Mouse (Mus musculus) MEL (cell line): ENCODE measurements around the gene Myo18a.

ENCODE experiments used
- BHLHE40 ChIP-seq: IDR thresholded peaks from 2 replicates; pipeline ENCODE4 v1.6.1; 2012; ENCODE audit warnings: low read depth, mild to moderate bottlenecking, inconsistent platforms, low read length, improper control_type of control experiment, borderline replicate concordance
- CTCF ChIP-seq, 3 experiments: IDR thresholded peaks in 2 of 3; conservative IDR thresholded peaks in 1 of 3; 2 replicates each; pipeline ENCODE4 v1.5.1; 2011 to 2012; ENCODE audit warnings: low read length in 3 of 3, low read depth in 2 of 3, mild to moderate bottlenecking in 2 of 3, improper control_type of control experiment in 1 of 3, inconsistent platforms in 1 of 3, mixed read lengths in 1 of 3, moderate library complexity in 1 of 3; ENCODE audit not compliant: control insufficient read depth in 1 of 3, insufficient read depth in 1 of 3, poor library complexity in 1 of 3, severe bottlenecking in 1 of 3
- E2F4 ChIP-seq: IDR thresholded peaks from 2 replicates; pipeline ENCODE4 v1.6.1; 2011; ENCODE audit warnings: low read depth, low read length, improper control_type of control experiment, borderline replicate concordance
- EP300 ChIP-seq, 2 experiments: IDR thresholded peaks; 2 replicates each; pipeline ENCODE4 v1.6.1; 2011; ENCODE audit warnings: improper control_type of control experiment in 2 of 2, low read length in 2 of 2, low read depth in 1 of 2, mild to moderate bottlenecking in 1 of 2
- HCFC1 ChIP-seq: IDR thresholded peaks from 2 replicates; pipeline ENCODE4 v1.6.1; 2012; ENCODE audit warnings: low read depth, mild to moderate bottlenecking, inconsistent platforms, low read length, improper control_type of control experiment, moderate library complexity
- JUND ChIP-seq: IDR thresholded peaks from 2 replicates; pipeline ENCODE4 v1.6.1; 2011; ENCODE audit warnings: low read depth, mild to moderate bottlenecking, improper control_type of control experiment, low read length
- MAX ChIP-seq: IDR thresholded peaks from 2 replicates; pipeline ENCODE4 v1.6.1; 2011; ENCODE audit warnings: low read length, improper control_type of control experiment
- MEF2A ChIP-seq: IDR thresholded peaks from 2 replicates; pipeline ENCODE4 v1.6.1; 2014; ENCODE audit warnings: low read depth, mild to moderate bottlenecking, inconsistent platforms, low read length, improper control_type of control experiment; ENCODE audit not compliant: poor library complexity, insufficient replicate concordance, severe bottlenecking; ENCODE audit errors: extremely low read depth
- POLR2AphosphoS2 ChIP-seq: IDR thresholded peaks from 2 replicates; pipeline ENCODE4 v1.6.1; 2011; ENCODE audit warnings: low read length, improper control_type of control experiment
- RCOR1 ChIP-seq: IDR thresholded peaks from 2 replicates; pipeline ENCODE4 v1.6.1; 2012; ENCODE audit warnings: low read depth, mild to moderate bottlenecking, inconsistent platforms, low read length, improper control_type of control experiment
- TCF12 ChIP-seq: IDR thresholded peaks from 2 replicates; pipeline ENCODE4 v1.6.1; 2014; ENCODE audit warnings: low read depth, mild to moderate bottlenecking, inconsistent platforms, low read length, improper control_type of control experiment, moderate library complexity
- ZKSCAN1 ChIP-seq: IDR thresholded peaks from 2 replicates; pipeline ENCODE4 v1.6.1; 2012; ENCODE audit warnings: low read depth, mild to moderate bottlenecking, inconsistent platforms, low read length, improper control_type of control experiment, moderate library complexity
- ZMIZ1 ChIP-seq: IDR thresholded peaks from 2 replicates; pipeline ENCODE4 v1.6.1; 2012; ENCODE audit warnings: low read depth, mild to moderate bottlenecking, inconsistent platforms, low read length, improper control_type of control experiment, moderate library complexity

DNA sequence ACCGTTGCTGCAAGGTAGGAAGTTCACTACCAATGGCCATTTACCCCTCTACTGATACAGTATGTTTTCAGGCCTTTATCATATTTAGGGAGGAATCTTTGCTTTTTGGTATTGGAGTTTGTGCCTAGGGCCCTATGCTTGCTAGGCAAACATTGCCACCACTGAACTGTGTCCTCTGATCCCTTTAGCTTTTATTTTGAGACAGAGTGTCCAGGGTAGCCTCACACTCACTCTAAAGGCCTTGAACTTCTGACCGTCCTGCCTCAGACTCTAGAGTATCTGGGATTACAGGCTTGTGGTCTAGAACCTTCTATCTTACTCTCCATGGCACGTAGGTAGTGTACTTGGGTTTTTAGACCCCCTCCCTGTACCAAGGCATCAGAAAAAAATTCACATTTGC is 137.1 kb downstream of the Myo18a start:
- TF ChIP-seq CTCF (IDR thresholded peaks at IDR 0.05 in 2 of 3, conservative IDR thresholded peaks at IDR 0.05 in 1 of 3; ENCODE audit: control insufficient read depth in 1 of 3, insufficient read depth in 1 of 3, low read depth in 2 of 3, low read length in 3 of 3, poor library complexity in 1 of 3, severe bottlenecking in 1 of 3) (no peak), MEF2A (no peak), ZKSCAN1 (no peak), EP300 (IDR thresholded peaks at IDR 0.05; ENCODE audit: low read depth in 1 of 2, low read length in 2 of 2) (no peak), POLR2AphosphoS2 (no peak), HCFC1 (no peak), JUND (no peak), RCOR1 (no peak), MAX (no peak), BHLHE40 (no peak), TCF12 (no peak), ZMIZ1 (no peak), E2F4 (no peak)
